Mouse (Mus musculus) embryonic fibroblast, embryonic 13.5 days (primary cell): ENCODE results near the gene Hspa12a.

Source experiments
- CTCF ChIP-seq: IDR thresholded peaks from 2 replicates; pipeline ENCODE4 v1.5.1; 2011; ENCODE audit warnings: mild to moderate bottlenecking, control low read depth, low read length, moderate library complexity, borderline replicate concordance; ENCODE audit not compliant: insufficient read depth
- POLR2A ChIP-seq: IDR thresholded peaks from 2 replicates; pipeline ENCODE4 v1.6.1; 2011; ENCODE audit warnings: low read depth, mild to moderate bottlenecking, control low read depth, low read length, moderate library complexity

- no peak for TF ChIP-seq POLR2A
- no peak for TF ChIP-seq CTCF
These were observed 25.5 kb upstream of the Hspa12a start for GRCm38 (mm10) chr19:58968731-58969506.
